Mouse (Mus musculus): ENCODE measurements at regions not wholly inside any gene's neighbourhood (a gene's known extent, or its start where the extent isn't known, plus 50 kb on each side); places are given as distances from the start of the nearest gene placed in this dataset.
A peak's percentile ranks its signal among the peaks of the same experiment; 100 is the strongest.

- H3K9ac ChIP-seq (replicated peaks; ENCODE audit: low read depth, low read length) = no peak overlapping the region
- WGBS = 46% methylated on average over 1 of the region's 1 CpGs
- no peaks in the 10 kb centered on the region for H3K4me1 ChIP-seq (ENCODE audit: control insufficient read depth, insufficient read depth, low read length)
- H3K27ac ChIP-seq (ENCODE audit: low read depth, low read length) = no peak overlapping the region
- H3K36me3 ChIP-seq (ENCODE audit: control insufficient read depth, insufficient read depth, low read length) = no peaks in the 10 kb centered on the region
- H3K9me3 ChIP-seq (ENCODE audit: control insufficient read depth, low read length) = no peaks in the 10 kb centered on the region
- no peak overlapping the region for H3K4me2 ChIP-seq (ENCODE audit: low read depth, low read length)
- no peak for ATAC-seq (ENCODE audit: low read depth)
- no peak overlapping the region for H3K4me3 ChIP-seq (ENCODE audit: low read depth, low read length)
- H3K27me3 ChIP-seq (ENCODE audit: control insufficient read depth, insufficient read depth, low read length) = no peaks in the 10 kb centered on the region
These were observed 120.3 kb upstream of the Gm12666 start for GRCm38 (mm10) chr4:92311891-92312290.

DNA sequence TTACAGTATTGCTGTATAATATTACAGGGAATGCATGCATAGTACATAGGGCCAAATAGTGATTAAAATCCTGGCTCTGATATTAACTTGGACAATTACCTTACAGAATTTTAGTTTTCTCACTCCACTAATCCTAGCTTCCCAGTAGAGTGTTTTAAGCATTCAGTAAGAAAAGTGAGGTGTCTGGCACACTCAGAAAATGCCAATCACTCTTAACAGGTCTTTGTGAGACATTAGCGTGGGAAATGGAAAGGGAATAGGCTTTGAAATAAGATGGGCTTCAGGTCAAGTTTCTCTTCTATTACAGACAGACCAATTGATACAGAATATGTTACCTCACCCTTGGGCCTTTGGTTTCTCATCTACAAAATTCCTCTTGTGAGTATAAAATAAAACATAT, 74.3 kb upstream of the Gm12666 start:
- Histone ChIP-seq H3K27ac (ENCODE audit: low read depth, low read length) (no peak overlapping the region), H3K4me3 (ENCODE audit: low read depth, low read length) (no peak overlapping the region), H3K4me2 (ENCODE audit: low read depth, low read length) (no peak overlapping the region), H3K9me3 (ENCODE audit: control insufficient read depth, low read length) (no peaks in the 10 kb centered on the region), H3K9ac (replicated peaks; ENCODE audit: low read depth, low read length) (no peak overlapping the region), H3K4me1 (ENCODE audit: control insufficient read depth, insufficient read depth, low read length) (no peaks in the 10 kb centered on the region), H3K36me3 (ENCODE audit: control insufficient read depth, insufficient read depth, low read length) (no peaks in the 10 kb centered on the region), H3K27me3 (ENCODE audit: control insufficient read depth, insufficient read depth, low read length) (no peaks in the 10 kb centered on the region)
- ATAC-seq (ENCODE audit: low read depth) = no peak
- WGBS = 87% methylated on average over 1 of the region's 1 CpGs

DNA sequence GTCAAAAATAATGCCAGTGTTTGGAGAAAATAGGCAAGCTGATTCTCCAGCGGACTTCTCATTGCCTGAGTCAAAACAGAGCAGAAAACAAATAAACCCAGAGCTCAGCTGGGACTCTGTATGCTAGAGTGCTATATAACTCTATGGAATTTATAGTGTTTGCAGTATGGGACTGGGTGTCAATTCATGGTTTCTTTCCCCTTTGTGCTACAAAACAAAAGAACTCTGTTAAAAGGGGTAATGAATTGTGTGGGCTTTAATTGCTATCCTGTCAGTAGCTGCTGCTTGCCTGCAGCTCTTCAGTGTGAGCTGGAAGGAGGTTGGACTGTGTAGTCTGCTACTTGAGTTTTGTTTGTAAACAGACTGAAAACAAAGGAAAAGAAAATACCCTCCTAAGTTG, 55.3 kb upstream of the Gm12666 start:
- H3K9me3 ChIP-seq (ENCODE audit: control insufficient read depth, low read length) = no peaks in the 10 kb centered on the region
- H3K36me3 ChIP-seq (ENCODE audit: control insufficient read depth, insufficient read depth, low read length) = no peaks in the 10 kb centered on the region
- H3K27me3 ChIP-seq (ENCODE audit: control insufficient read depth, insufficient read depth, low read length) = no peaks in the 10 kb centered on the region
- 6% methylated on average over 1 of the region's 1 CpGs for WGBS
- no peak overlapping the region for H3K4me2 ChIP-seq (ENCODE audit: low read depth, low read length)
- H3K4me1 ChIP-seq (ENCODE audit: control insufficient read depth, insufficient read depth, low read length) = no peaks in the 10 kb centered on the region
- H3K27ac ChIP-seq (ENCODE audit: low read depth, low read length) = no peak overlapping the region
- ATAC-seq (ENCODE audit: low read depth) = peak; percentile 69; the same call in 1 of the 2 replicates
- H3K9ac ChIP-seq (replicated peaks; ENCODE audit: low read depth, low read length) = no peak overlapping the region
- no peak overlapping the region for H3K4me3 ChIP-seq (ENCODE audit: low read depth, low read length)
